Mouse (Mus musculus) splenic B cell, adult 2 months (primary cell): ENCODE measurements around the gene Epn2.

ENCODE experiments used
- DNase-seq: peaks from one replicate; pipeline ENCODE4 v3.0.0-alpha.2; 2011; ENCODE audit warnings: low read depth, low spot score
- H3K27me3 ChIP-seq: 2 replicates; pipeline ENCODE4 v1.6.1; 2012; ENCODE audit warnings: mild to moderate bottlenecking, low read length, moderate library complexity, mixed read lengths; ENCODE audit not compliant: control insufficient read depth, poor library complexity, insufficient read depth, severe bottlenecking
- H3K36me3 ChIP-seq: 2 replicates; pipeline ENCODE4 v1.6.1; 2012; ENCODE audit warnings: mild to moderate bottlenecking, low read length, moderate library complexity, mixed read lengths; ENCODE audit not compliant: control insufficient read depth, poor library complexity, insufficient read depth, severe bottlenecking

Epn2 gene

GRCm38 (mm10) chr11:61536952-61537351 lies 42.5 kb downstream of the Epn2 start:
- DNase-seq = no peak
- Histone ChIP-seq H3K36me3 (no peaks in the 10 kb centered on the region), H3K27me3 (no peaks in the 10 kb centered on the region)

- Histone ChIP-seq H3K27me3 (no peaks in the 10 kb centered on the region), H3K36me3 (no peaks in the 10 kb centered on the region)
- no peak for DNase-seq
Measured at GRCm38 (mm10) chr11:61535530-61535929, 44.0 kb downstream of the Epn2 start.

GRCm38 (mm10) chr11:61533571-61533970 lies 45.9 kb downstream of the Epn2 start:
- Histone ChIP-seq H3K36me3 (no peaks in the 10 kb centered on the region), H3K27me3 (no peaks in the 10 kb centered on the region)
- no peak for DNase-seq

- DNase-seq = no peak
- no peaks in the 10 kb centered on the region for H3K27me3 ChIP-seq
- H3K36me3 ChIP-seq = no peaks in the 10 kb centered on the region
Measured at GRCm38 (mm10) chr11:61532820-61533219, 46.7 kb downstream of the Epn2 start.

- Histone ChIP-seq H3K36me3 (no peaks in the 10 kb centered on the region), H3K27me3 (no peaks in the 10 kb centered on the region)
- DNase-seq = no peak
Measured at GRCm38 (mm10) chr11:61529268-61529713, 50.2 kb downstream of the Epn2 start.

- H3K36me3 ChIP-seq = no peaks in the 10 kb centered on the region
- no peaks in the 10 kb centered on the region for H3K27me3 ChIP-seq
- no peak for DNase-seq
Measured at GRCm38 (mm10) chr11:61526872-61527271, 52.6 kb downstream of the Epn2 start.

- H3K27me3 ChIP-seq = no peaks in the 10 kb centered on the region
- DNase-seq = no peak
Measured at GRCm38 (mm10) chr11:61519484-61520107, 59.9 kb downstream of the Epn2 start.

GRCm38 (mm10) chr11:61518871-61519270 lies 60.6 kb downstream of the Epn2 start:
- no peak for DNase-seq
- Histone ChIP-seq H3K27me3 (no peaks in the 10 kb centered on the region), H3K36me3 (no peaks in the 10 kb centered on the region)

More at GRCm38 (mm10) chr11:61519484-61520107, 59.9 kb downstream of the Epn2 start:
- H3K36me3 ChIP-seq = no peaks in the 10 kb centered on the region

GRCm38 (mm10) chr11:61517971-61518370 lies 61.5 kb downstream of the Epn2 start:
- DNase-seq = no peak
- Histone ChIP-seq H3K27me3 (no peaks in the 10 kb centered on the region), H3K36me3 (no peaks in the 10 kb centered on the region)

- Histone ChIP-seq H3K27me3 (no peaks in the 10 kb centered on the region), H3K36me3 (no peaks in the 10 kb centered on the region)
- peak; percentile 39 for DNase-seq
Measured at GRCm38 (mm10) chr11:61514953-61515352, 64.5 kb downstream of the Epn2 start.

GRCm38 (mm10) chr11:61504713-61505257 lies 74.7 kb downstream of the Epn2 start, which contains the start of gene B9d1:
B9d1 (plus strand) TSS chr11:61505144.
- no peaks in the 10 kb centered on the region for H3K36me3 ChIP-seq
- peak; percentile 98 for DNase-seq
- H3K27me3 ChIP-seq = no peaks in the 10 kb centered on the region

GRCm38 (mm10) chr11:61503933-61504332 lies 75.6 kb downstream of the Epn2 start:
- H3K36me3 ChIP-seq = no peaks in the 10 kb centered on the region
- no peak for DNase-seq
- no peaks in the 10 kb centered on the region for H3K27me3 ChIP-seq

- DNase-seq = peak; percentile 61
Measured at GRCm38 (mm10) chr11:61498736-61499504, 80.6 kb downstream of the Epn2 start.

GRCm38 (mm10) chr11:61497490-61497889 lies 82.0 kb downstream of the Epn2 start:
- Histone ChIP-seq H3K36me3 (no peaks in the 10 kb centered on the region), H3K27me3 (no peaks in the 10 kb centered on the region)
- no peak for DNase-seq

More at GRCm38 (mm10) chr11:61498736-61499504, 80.6 kb downstream of the Epn2 start:
- Histone ChIP-seq H3K36me3 (no peaks in the 10 kb centered on the region), H3K27me3 (no peaks in the 10 kb centered on the region)

GRCm38 (mm10) chr11:61495528-61495927 lies 84.0 kb downstream of the Epn2 start:
- Histone ChIP-seq H3K36me3 (no peaks in the 10 kb centered on the region; the same call in 1 of the 2 replicates), H3K27me3 (no peaks in the 10 kb centered on the region)
- DNase-seq = no peak
